Mouse (Mus musculus) heart, embryonic 11.5 days (tissue): ENCODE measurements around the gene Pde4a. TPM values are rescaled to one million over a fixed set of nuclear protein-coding genes. Genes with fewer than 3 reads are reported as not detected.

Experiments used
- ATAC-seq: fragments of 200-750 bp; cut with Nextera tagmentation; replicated peaks from 2 replicates; pipeline ENCODE4 v1.8.0; 2017; ENCODE audit warnings: moderate library complexity; ENCODE audit not compliant: insufficient number of reproducible peaks, low FRiP score, low TSS enrichment
- H3K27ac ChIP-seq: fragments of 300-500 bp; sonication (generic); 2 replicates; pipeline ENCODE4 v1.5.1; 2014; ENCODE audit warnings: mild to moderate bottlenecking, low read depth, low read length
- H3K27me3 ChIP-seq: fragments of 300-500 bp; sonication (generic); 2 replicates; pipeline ENCODE4 v1.6.1; 2014; ENCODE audit warnings: mild to moderate bottlenecking, low read length, mixed read lengths; ENCODE audit not compliant: control insufficient read depth, insufficient read depth
- H3K36me3 ChIP-seq: fragments of 300-500 bp; sonication (generic); 2 replicates; pipeline ENCODE4 v1.6.1; 2014; ENCODE audit warnings: mild to moderate bottlenecking, low read length, moderate library complexity, mixed read lengths; ENCODE audit not compliant: control insufficient read depth, insufficient read depth
- H3K4me1 ChIP-seq: fragments of 300-500 bp; sonication (generic); 2 replicates; pipeline ENCODE4 v1.6.1; 2014; ENCODE audit warnings: low read length; ENCODE audit not compliant: control insufficient read depth, insufficient read depth
- H3K4me2 ChIP-seq: fragments of 300-500 bp; sonication (generic); 2 replicates; pipeline ENCODE4 v1.6.1; 2014; ENCODE audit warnings: mild to moderate bottlenecking, moderate library complexity
- H3K4me3 ChIP-seq: fragments of 300-500 bp; sonication (generic); 2 replicates; pipeline ENCODE4 v1.5.1; 2014; ENCODE audit warnings: low read depth, low read length
- H3K9ac ChIP-seq: fragments of 300-500 bp; sonication (generic); 2 replicates; pipeline ENCODE4 v1.6.1; 2014; ENCODE audit warnings: mild to moderate bottlenecking, low read depth, low read length, moderate library complexity
- H3K9me3 ChIP-seq: fragments of 300-500 bp; sonication (generic); replicated peaks from 2 replicates; pipeline ENCODE4 v1.6.1; 2016; ENCODE audit warnings: low read length; ENCODE audit not compliant: control insufficient read depth
- WGBS: fragments of 180-500 bp; shearing (Covaris S2); extraction: QIAGEN DNeasy Blood & Tissue Kit; methylation state at CpG from one replicate; pipeline ENCODE4 v1.1.7; 2014; ENCODE audit not compliant: insufficient replicate concordance; 5-methylcytosine and 5-hydroxymethylcytosine counted together
- polyA plus RNA-seq: library from polyadenylated mRNA; unstranded; fragments of >200 nt; fragmentation: Nextera tagmentation; extraction: Ambion mirVana; gene quantifications from 2 replicates; pipeline ENCODE4 v1.2.1, GENCODE M21; 2014

Gene Pde4a
- polyA plus RNA-seq, 1 experiment from 2014 or later = 7.6 TPM

DNA sequence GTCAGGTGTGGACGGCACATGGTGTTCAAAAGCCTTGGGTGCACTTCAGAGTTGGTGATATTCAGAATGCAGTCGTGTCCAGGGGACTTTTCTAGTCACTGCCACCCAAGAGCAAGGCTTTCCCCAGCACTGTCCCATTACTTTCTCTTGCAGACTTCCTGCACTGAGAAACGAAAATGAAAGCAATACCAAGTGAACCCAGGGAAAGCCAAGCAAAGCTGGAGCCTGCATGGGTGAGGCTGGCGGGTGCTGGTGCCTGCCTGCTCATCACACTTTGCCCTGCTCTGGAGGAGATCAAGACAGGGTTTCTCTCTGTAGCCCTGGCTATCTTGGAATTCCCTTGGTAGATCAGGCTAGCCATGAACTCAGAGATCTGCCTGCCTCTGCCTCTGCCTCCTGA is 69.8 kb downstream of the Pde4a start:
- H3K9me3 ChIP-seq = no peaks in the 10 kb centered on the region
- 82% methylated on average over 4 of the region's 4 CpGs for WGBS
- no peak overlapping the region for H3K4me2 ChIP-seq
- no peaks in the 10 kb centered on the region for H3K27me3 ChIP-seq
- no peak overlapping the region for H3K9ac ChIP-seq
- H3K4me1 ChIP-seq = peaks cover 11% of the 10 kb centered on the region
- H3K36me3 ChIP-seq = peaks cover 23% of the 10 kb centered on the region
- no peak overlapping the region for H3K27ac ChIP-seq
- ATAC-seq = no peak
- no peak overlapping the region for H3K4me3 ChIP-seq

- peaks cover 11% of the 10 kb centered on the region for H3K4me1 ChIP-seq
- peak overlapping the region; percentile 76 for H3K4me2 ChIP-seq
- no peaks in the 10 kb centered on the region for H3K27me3 ChIP-seq
- H3K9ac ChIP-seq = peak overlapping the region; percentile 95; the same call in 1 of the 2 replicates
- peaks cover 17% of the 10 kb centered on the region for H3K36me3 ChIP-seq
- peak overlapping the region; percentile 90; the same call in 1 of the 2 replicates for H3K27ac ChIP-seq
- peak overlapping the region; percentile 77 for H3K4me3 ChIP-seq
- no peaks in the 10 kb centered on the region for H3K9me3 ChIP-seq
- WGBS = 79% methylated on average over 25 of the region's 25 CpGs
- no peak for ATAC-seq
Measured at GRCm38 (mm10) chr9:21236991-21237367, 71.5 kb downstream of the Pde4a start.

GRCm38 (mm10) chr9:21237368-21238003 is 72.0 kb downstream of the Pde4a start:
- H3K9me3 ChIP-seq = no peaks in the 10 kb centered on the region
- peak overlapping the region; percentile 77 for H3K4me3 ChIP-seq
- peak overlapping the region; percentile 95 for H3K9ac ChIP-seq
- H3K4me2 ChIP-seq = peak overlapping the region; percentile 76
- 16% methylated on average over 19 of the region's 19 CpGs for WGBS
- ATAC-seq = no peak
- H3K27me3 ChIP-seq = no peaks in the 10 kb centered on the region
- peaks cover 17% of the 10 kb centered on the region for H3K36me3 ChIP-seq
- H3K27ac ChIP-seq = peak overlapping the region; percentile 90
- H3K4me1 ChIP-seq = peaks cover 11% of the 10 kb centered on the region

GRCm38 (mm10) chr9:21238004-21238732 is 72.7 kb downstream of the Pde4a start:
- no peaks in the 10 kb centered on the region for H3K9me3 ChIP-seq
- H3K9ac ChIP-seq = peak overlapping the region; percentile 95
- peak overlapping the region; percentile 77 for H3K4me3 ChIP-seq
- peaks cover 11% of the 10 kb centered on the region for H3K4me1 ChIP-seq
- under 1% methylated on average over 29 of the region's 31 CpGs for WGBS
- peak overlapping the region; percentile 76 for H3K4me2 ChIP-seq
- ATAC-seq = no peak
- H3K27ac ChIP-seq = peak overlapping the region; percentile 90
- peaks cover 14% of the 10 kb centered on the region for H3K36me3 ChIP-seq
- peaks cover 4% of the 10 kb centered on the region for H3K27me3 ChIP-seq

DNA sequence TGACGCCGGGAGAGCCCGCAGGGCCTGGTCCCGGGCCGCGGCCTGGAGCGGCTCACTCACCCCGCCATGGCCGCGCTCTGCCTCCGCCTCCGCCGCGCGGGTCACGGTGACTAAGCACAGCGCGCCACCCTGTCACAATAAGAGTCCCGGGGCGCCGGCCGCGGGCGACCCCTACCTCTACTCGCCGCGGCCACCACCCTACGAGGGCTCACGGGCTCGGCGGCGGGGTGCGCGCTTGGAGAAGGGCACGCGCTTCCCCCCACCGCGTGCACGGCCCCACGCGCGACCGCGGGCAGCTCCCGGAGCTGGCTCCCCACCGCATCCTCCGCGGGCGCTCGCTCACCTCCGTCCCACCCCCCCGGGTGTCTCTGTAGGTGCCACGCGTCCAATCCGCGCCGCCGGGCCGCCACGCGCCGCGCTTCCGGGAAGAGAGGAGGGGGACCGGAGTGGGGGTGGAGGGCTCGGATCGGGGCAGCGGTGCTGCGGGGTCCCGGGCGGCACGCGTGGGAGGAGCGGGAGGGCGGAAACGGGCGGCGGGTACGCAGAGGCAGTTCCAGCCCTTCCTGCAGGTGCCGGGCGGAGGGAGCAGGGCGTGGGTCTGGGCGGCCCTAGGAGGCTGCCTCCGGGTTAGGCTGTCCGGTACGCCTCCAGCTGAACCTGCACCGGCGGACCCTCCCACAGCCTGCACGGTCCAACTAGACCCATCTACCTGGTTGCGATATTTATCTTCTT is 73.4 kb downstream of the Pde4a start, which contains the start of gene Keap1:
Gene Keap1 (minus strand): TSS at position 629 of the 732 bp plus-strand sequence.
- Histone ChIP-seq H3K27ac (peak within 1 kb of the TSS; percentile 90), H3K27me3 (peaks cover 12% of the 10 kb centered on the region), H3K9me3 (no peaks in the 10 kb centered on the region), H3K9ac (peak within 1 kb of the TSS; percentile 95), H3K4me2 (peak within 1 kb of the TSS; percentile 76), H3K4me3 (peak within 1 kb of the TSS; percentile 77), H3K4me1 (peaks cover 12% of the 10 kb centered on the region), H3K36me3 (peaks cover 8% of the 10 kb centered on the region; the same call in 1 of the 2 replicates)
- ATAC-seq = peak; percentile 86
- 1% methylated on average over 70 of the region's 90 CpGs for WGBS

DNA sequence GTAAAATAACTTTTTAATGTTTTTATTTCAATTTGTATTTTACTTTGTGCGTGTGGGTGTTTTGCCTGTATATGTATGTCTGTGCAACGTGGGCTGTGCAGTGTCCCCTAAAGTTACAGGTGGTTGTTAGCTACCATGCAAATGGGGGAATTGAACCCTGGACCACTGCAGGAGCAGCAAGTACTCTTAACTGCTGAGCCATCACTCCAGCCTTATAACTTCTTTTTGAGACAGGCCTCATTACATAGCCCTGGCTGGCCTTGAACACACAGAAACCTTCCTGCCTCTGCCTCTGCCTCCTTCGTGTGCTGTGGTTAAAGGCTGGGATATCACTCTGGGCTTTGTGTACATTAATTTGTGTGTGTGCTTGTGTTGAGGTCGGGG is 73.9 kb downstream of the Pde4a start:
- H3K4me3 ChIP-seq = peak overlapping the region; percentile 77
- H3K4me2 ChIP-seq = peak overlapping the region; percentile 76
- H3K36me3 ChIP-seq = peaks cover 8% of the 10 kb centered on the region; the same call in 1 of the 2 replicates
- H3K27me3 ChIP-seq = peaks cover 17% of the 10 kb centered on the region
- H3K4me1 ChIP-seq = peaks cover 18% of the 10 kb centered on the region
- H3K9ac ChIP-seq = peak overlapping the region; percentile 95
- H3K9me3 ChIP-seq = no peaks in the 10 kb centered on the region
- ATAC-seq = no peak
- 36% methylated on average over 4 of the region's 4 CpGs for WGBS
- H3K27ac ChIP-seq = peak overlapping the region; percentile 90

- peaks cover 25% of the 10 kb centered on the region for H3K4me1 ChIP-seq
- no peak for ATAC-seq
- peaks cover 35% of the 10 kb centered on the region for H3K27me3 ChIP-seq
- H3K4me3 ChIP-seq = no peak overlapping the region
- no peak overlapping the region for H3K4me2 ChIP-seq
- H3K9ac ChIP-seq = no peak overlapping the region
- H3K36me3 ChIP-seq = no peaks in the 10 kb centered on the region
- no peaks in the 10 kb centered on the region for H3K9me3 ChIP-seq
- H3K27ac ChIP-seq = no peak overlapping the region
- WGBS = 6% methylated on average over 11 of the region's 11 CpGs
Measured at GRCm38 (mm10) chr9:21241343-21241742, 75.8 kb downstream of the Pde4a start.

GRCm38 (mm10) chr9:21243826-21244427 is 78.4 kb downstream of the Pde4a start:
- no peak for ATAC-seq
- peaks cover 18% of the 10 kb centered on the region for H3K4me1 ChIP-seq
- H3K4me3 ChIP-seq = peak overlapping the region; percentile 47
- whole genome bisulfite sequencing = 3% methylated on average over 42 of the region's 42 CpGs
- H3K27me3 ChIP-seq = peaks cover 53% of the 10 kb centered on the region
- H3K9ac ChIP-seq = peak overlapping the region; percentile 50; the same call in 1 of the 2 replicates
- no peak overlapping the region for H3K27ac ChIP-seq
- H3K9me3 ChIP-seq = no peaks in the 10 kb centered on the region
- no peaks in the 10 kb centered on the region for H3K36me3 ChIP-seq
- H3K4me2 ChIP-seq = peak overlapping the region; percentile 94
